Mouse (Mus musculus): Measurements from ENCODE around the gene Vegfa. TPM values are rescaled to one million over a fixed set of nuclear protein-coding genes. Genes with fewer than 3 reads are reported as not detected.

Vegfa gene
- polyA plus RNA-seq, 1 experiment from 2014 or later, result 5.0 TPM

GRCm38 (mm10) chr17:46056288-46056687 is 24.1 kb upstream of the Vegfa start:
- no peaks in the 10 kb centered on the region for H3K4me1 ChIP-seq (ENCODE audit: control insufficient read depth, insufficient read depth, low read length)
- no peak overlapping the region for H3K4me3 ChIP-seq (ENCODE audit: low read depth, low read length)
- no peak overlapping the region for H3K4me2 ChIP-seq (ENCODE audit: low read depth, low read length)
- 70% methylated on average over 7 of the region's 7 CpGs for WGBS
- ATAC-seq (ENCODE audit: low read depth), result no peak
- H3K27me3 ChIP-seq (ENCODE audit: control insufficient read depth, insufficient read depth, low read length), result no peaks in the 10 kb centered on the region
- H3K9me3 ChIP-seq (ENCODE audit: control insufficient read depth, low read length), result no peaks in the 10 kb centered on the region
- no peaks in the 10 kb centered on the region for H3K36me3 ChIP-seq (ENCODE audit: control insufficient read depth, insufficient read depth, low read length)
- no peak overlapping the region for H3K9ac ChIP-seq (replicated peaks; ENCODE audit: low read depth, low read length)
- H3K27ac ChIP-seq (ENCODE audit: low read depth, low read length), result no peak overlapping the region

- H3K4me3 ChIP-seq (ENCODE audit: low read depth, low read length), result no peak overlapping the region
- H3K4me1 ChIP-seq (ENCODE audit: control insufficient read depth, insufficient read depth, low read length), result no peaks in the 10 kb centered on the region
- H3K9me3 ChIP-seq (ENCODE audit: control insufficient read depth, low read length), result no peaks in the 10 kb centered on the region
- H3K4me2 ChIP-seq (ENCODE audit: low read depth, low read length), result no peak overlapping the region
- WGBS, result 89% methylated on average over 7 of the region's 7 CpGs
- no peak for ATAC-seq (ENCODE audit: low read depth)
- no peak overlapping the region for H3K27ac ChIP-seq (ENCODE audit: low read depth, low read length)
- H3K9ac ChIP-seq (replicated peaks; ENCODE audit: low read depth, low read length), result no peak overlapping the region
- H3K27me3 ChIP-seq (ENCODE audit: control insufficient read depth, insufficient read depth, low read length), result no peaks in the 10 kb centered on the region
- no peaks in the 10 kb centered on the region for H3K36me3 ChIP-seq (ENCODE audit: control insufficient read depth, insufficient read depth, low read length)
Measured at GRCm38 (mm10) chr17:46055736-46056135, 23.6 kb upstream of the Vegfa start.

DNA sequence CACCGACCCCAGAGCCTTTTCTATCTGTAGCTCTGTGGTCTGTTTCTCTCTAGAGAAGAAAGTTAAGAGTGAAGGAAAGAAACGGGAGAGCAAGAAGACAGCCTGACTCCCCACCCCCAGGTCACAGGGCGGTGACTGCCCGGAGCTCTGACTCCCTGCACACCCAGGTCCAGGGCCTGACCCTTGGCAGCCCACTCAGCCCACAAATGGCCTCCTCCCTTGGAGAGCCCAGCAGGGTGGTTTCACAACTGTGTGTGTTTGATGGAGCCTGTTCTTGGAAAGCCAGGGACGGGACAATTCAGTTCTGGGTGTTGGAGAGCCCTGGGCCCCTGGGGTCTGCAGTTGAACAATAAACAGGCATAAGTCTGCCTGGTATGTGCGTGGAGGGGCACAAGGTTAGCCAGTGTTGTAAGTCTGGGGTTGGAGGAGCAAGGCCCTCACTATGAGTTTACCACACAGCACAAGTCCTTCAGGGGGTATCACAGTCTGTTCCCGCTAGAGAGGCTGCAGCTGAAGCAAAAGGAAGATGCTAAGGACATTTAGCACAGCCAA is 21.2 kb upstream of the Vegfa start:
- Histone ChIP-seq H3K9ac (replicated peaks; ENCODE audit: low read depth, low read length) (no peak overlapping the region), H3K4me2 (ENCODE audit: low read depth, low read length) (no peak overlapping the region), H3K27ac (ENCODE audit: low read depth, low read length) (no peak overlapping the region), H3K36me3 (ENCODE audit: control insufficient read depth, insufficient read depth, low read length) (no peaks in the 10 kb centered on the region), H3K9me3 (ENCODE audit: control insufficient read depth, low read length) (no peaks in the 10 kb centered on the region), H3K27me3 (ENCODE audit: control insufficient read depth, insufficient read depth, low read length) (no peaks in the 10 kb centered on the region), H3K4me3 (ENCODE audit: low read depth, low read length) (no peak overlapping the region), H3K4me1 (ENCODE audit: control insufficient read depth, insufficient read depth, low read length) (no peaks in the 10 kb centered on the region)
- no peak for ATAC-seq (ENCODE audit: low read depth)
- 83% methylated on average over 7 of the region's 7 CpGs for WGBS

DNA sequence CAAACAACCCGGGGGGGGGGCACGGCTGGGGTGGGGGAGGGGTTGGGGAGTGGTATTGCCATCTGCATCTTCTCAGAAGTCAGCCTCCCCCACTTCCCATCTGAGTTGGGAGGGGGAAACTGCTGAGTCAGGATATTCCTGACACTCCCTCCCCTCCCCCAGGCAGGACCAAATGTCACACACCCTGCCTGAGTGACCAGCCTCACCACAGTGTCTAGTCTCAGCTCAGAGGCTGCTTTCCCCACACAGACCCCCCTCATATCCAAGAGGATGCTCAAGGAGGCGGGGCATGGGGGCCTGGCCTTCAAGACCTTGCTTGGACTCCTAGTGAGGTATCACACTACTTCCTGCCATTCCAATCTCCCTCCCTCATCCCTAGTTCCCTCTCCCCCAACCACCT is 20.0 kb upstream of the Vegfa start:
- no peak for ATAC-seq (ENCODE audit: low read depth)
- Histone ChIP-seq H3K4me1 (ENCODE audit: control insufficient read depth, insufficient read depth, low read length) (no peaks in the 10 kb centered on the region), H3K27me3 (ENCODE audit: control insufficient read depth, insufficient read depth, low read length) (no peaks in the 10 kb centered on the region), H3K4me2 (ENCODE audit: low read depth, low read length) (no peak overlapping the region), H3K4me3 (ENCODE audit: low read depth, low read length) (no peak overlapping the region), H3K9me3 (ENCODE audit: control insufficient read depth, low read length) (no peaks in the 10 kb centered on the region), H3K9ac (replicated peaks; ENCODE audit: low read depth, low read length) (no peak overlapping the region), H3K36me3 (ENCODE audit: control insufficient read depth, insufficient read depth, low read length) (no peaks in the 10 kb centered on the region), H3K27ac (ENCODE audit: low read depth, low read length) (no peak overlapping the region)
- 32% methylated on average over 3 of the region's 3 CpGs for WGBS

DNA sequence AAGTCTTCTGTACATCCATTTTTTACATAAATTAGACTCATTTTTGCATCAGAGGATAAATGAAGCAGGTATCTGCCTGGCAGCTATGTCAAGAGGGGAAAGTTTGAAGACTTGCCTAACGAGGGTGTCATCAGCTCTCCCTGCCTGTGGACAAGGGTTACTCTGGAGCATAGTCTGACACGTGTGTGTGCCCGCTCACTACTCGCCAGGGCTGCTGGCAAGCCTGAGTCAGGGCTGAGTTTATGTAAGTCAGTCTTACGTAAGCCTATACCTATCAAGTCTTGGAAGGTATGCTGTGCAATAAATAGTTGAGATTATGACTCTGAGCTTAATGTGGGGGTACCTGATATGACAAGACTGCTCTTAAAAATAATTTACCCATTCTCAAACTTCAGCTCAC is 19.2 kb upstream of the Vegfa start:
- Histone ChIP-seq H3K4me2 (ENCODE audit: low read depth, low read length) (no peak overlapping the region), H3K9me3 (ENCODE audit: control insufficient read depth, low read length) (no peaks in the 10 kb centered on the region), H3K27me3 (ENCODE audit: control insufficient read depth, insufficient read depth, low read length) (no peaks in the 10 kb centered on the region), H3K4me3 (ENCODE audit: low read depth, low read length) (no peak overlapping the region), H3K9ac (replicated peaks; ENCODE audit: low read depth, low read length) (no peak overlapping the region), H3K4me1 (ENCODE audit: control insufficient read depth, insufficient read depth, low read length) (no peaks in the 10 kb centered on the region), H3K36me3 (ENCODE audit: control insufficient read depth, insufficient read depth, low read length) (no peaks in the 10 kb centered on the region), H3K27ac (ENCODE audit: low read depth, low read length) (no peak overlapping the region)
- ATAC-seq (ENCODE audit: low read depth), result no peak
- WGBS, result 80% methylated on average over 5 of the region's 5 CpGs

- no peak for ATAC-seq (ENCODE audit: low read depth)
- Histone ChIP-seq H3K36me3 (ENCODE audit: control insufficient read depth, insufficient read depth, low read length) (no peaks in the 10 kb centered on the region), H3K9me3 (ENCODE audit: control insufficient read depth, low read length) (no peaks in the 10 kb centered on the region), H3K4me3 (ENCODE audit: low read depth, low read length) (no peak overlapping the region), H3K27me3 (ENCODE audit: control insufficient read depth, insufficient read depth, low read length) (no peaks in the 10 kb centered on the region), H3K4me2 (ENCODE audit: low read depth, low read length) (no peak overlapping the region), H3K4me1 (ENCODE audit: control insufficient read depth, insufficient read depth, low read length) (no peaks in the 10 kb centered on the region), H3K27ac (ENCODE audit: low read depth, low read length) (no peak overlapping the region), H3K9ac (replicated peaks; ENCODE audit: low read depth, low read length) (no peak overlapping the region)
- WGBS, result 70% methylated on average over 4 of the region's 4 CpGs
Measured at GRCm38 (mm10) chr17:46049567-46049966, 17.4 kb upstream of the Vegfa start.

GRCm38 (mm10) chr17:46048184-46048583 is 16.0 kb upstream of the Vegfa start:
- Histone ChIP-seq H3K4me2 (ENCODE audit: low read depth, low read length) (no peak overlapping the region), H3K4me3 (ENCODE audit: low read depth, low read length) (no peak overlapping the region), H3K9me3 (ENCODE audit: control insufficient read depth, low read length) (no peaks in the 10 kb centered on the region), H3K36me3 (ENCODE audit: control insufficient read depth, insufficient read depth, low read length) (no peaks in the 10 kb centered on the region), H3K27ac (ENCODE audit: low read depth, low read length) (no peak overlapping the region), H3K9ac (replicated peaks; ENCODE audit: low read depth, low read length) (no peak overlapping the region), H3K27me3 (ENCODE audit: control insufficient read depth, insufficient read depth, low read length) (no peaks in the 10 kb centered on the region), H3K4me1 (ENCODE audit: control insufficient read depth, insufficient read depth, low read length) (no peaks in the 10 kb centered on the region)
- WGBS, result 96% methylated on average over 4 of the region's 4 CpGs
- no peak for ATAC-seq (ENCODE audit: low read depth)

DNA sequence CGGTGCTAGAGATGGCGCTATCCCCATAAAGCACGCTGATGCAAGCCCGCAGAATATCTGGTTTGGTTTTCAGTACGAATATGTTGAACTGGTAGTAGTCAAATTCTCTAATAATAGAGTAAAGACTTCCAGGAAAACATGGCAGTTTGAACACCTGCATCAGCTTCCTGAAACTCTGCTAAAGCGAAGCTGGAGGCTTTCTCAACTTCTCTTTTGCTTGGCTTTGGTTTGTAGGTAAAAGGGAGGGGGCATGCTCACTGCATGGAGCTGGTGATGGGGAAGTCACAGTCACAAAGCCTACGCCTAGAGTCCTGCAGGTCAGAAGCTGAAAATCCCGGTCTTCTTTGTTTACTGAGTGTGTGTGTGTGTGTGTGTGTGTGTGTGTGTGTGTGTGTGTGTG is 13.6 kb upstream of the Vegfa start:
- Histone ChIP-seq H3K4me3 (ENCODE audit: low read depth, low read length) (no peak overlapping the region), H3K4me2 (ENCODE audit: low read depth, low read length) (no peak overlapping the region), H3K36me3 (ENCODE audit: control insufficient read depth, insufficient read depth, low read length) (no peaks in the 10 kb centered on the region), H3K27me3 (ENCODE audit: control insufficient read depth, insufficient read depth, low read length) (no peaks in the 10 kb centered on the region), H3K9ac (replicated peaks; ENCODE audit: low read depth, low read length) (no peak overlapping the region), H3K27ac (ENCODE audit: low read depth, low read length) (no peak overlapping the region), H3K9me3 (ENCODE audit: control insufficient read depth, low read length) (no peaks in the 10 kb centered on the region), H3K4me1 (ENCODE audit: control insufficient read depth, insufficient read depth, low read length) (no peaks in the 10 kb centered on the region)
- 89% methylated on average over 8 of the region's 8 CpGs for WGBS
- ATAC-seq (ENCODE audit: low read depth), result no peak

GRCm38 (mm10) chr17:46044953-46045352 is 12.8 kb upstream of the Vegfa start:
- Histone ChIP-seq H3K27me3 (ENCODE audit: control insufficient read depth, insufficient read depth, low read length) (no peaks in the 10 kb centered on the region), H3K27ac (ENCODE audit: low read depth, low read length) (no peak overlapping the region), H3K9ac (replicated peaks; ENCODE audit: low read depth, low read length) (no peak overlapping the region), H3K36me3 (ENCODE audit: control insufficient read depth, insufficient read depth, low read length) (no peaks in the 10 kb centered on the region), H3K4me2 (ENCODE audit: low read depth, low read length) (no peak overlapping the region), H3K4me1 (ENCODE audit: control insufficient read depth, insufficient read depth, low read length) (no peaks in the 10 kb centered on the region), H3K4me3 (ENCODE audit: low read depth, low read length) (no peak overlapping the region), H3K9me3 (ENCODE audit: control insufficient read depth, low read length) (no peaks in the 10 kb centered on the region)
- WGBS, result 96% methylated on average over 5 of the region's 5 CpGs
- no peak for ATAC-seq (ENCODE audit: low read depth)

GRCm38 (mm10) chr17:46042158-46042557 is 10.0 kb upstream of the Vegfa start:
- Histone ChIP-seq H3K4me1 (ENCODE audit: control insufficient read depth, insufficient read depth, low read length) (no peaks in the 10 kb centered on the region), H3K4me3 (ENCODE audit: low read depth, low read length) (no peak overlapping the region), H3K9ac (replicated peaks; ENCODE audit: low read depth, low read length) (no peak overlapping the region), H3K27me3 (ENCODE audit: control insufficient read depth, insufficient read depth, low read length) (no peaks in the 10 kb centered on the region), H3K27ac (ENCODE audit: low read depth, low read length) (no peak overlapping the region), H3K9me3 (ENCODE audit: control insufficient read depth, low read length) (no peaks in the 10 kb centered on the region), H3K4me2 (ENCODE audit: low read depth, low read length) (no peak overlapping the region), H3K36me3 (ENCODE audit: control insufficient read depth, insufficient read depth, low read length) (no peaks in the 10 kb centered on the region)
- WGBS, result 88% methylated on average over 8 of the region's 8 CpGs
- no peak for ATAC-seq (ENCODE audit: low read depth)
